Mouse (Mus musculus) forebrain, embryonic 14.5 days (tissue): ENCODE measurements around the gene Arhgap45. TPM values are rescaled to one million over a fixed set of nuclear protein-coding genes. Genes with fewer than 3 reads are reported as not detected.
"Not testable (repeated sequence)": the region's sequence is repeated elsewhere in the genome, so short reads cannot be mapped to it uniquely, and the experiment has no call there.

Source experiments
- ATAC-seq: fragments of 200-750 bp; cut with Nextera tagmentation; 2 replicates; pipeline ENCODE4 v1.8.0; 2017; ENCODE audit warnings: mild to moderate bottlenecking, moderate library complexity
- DNase-seq: peaks from one replicate; pipeline ENCODE4 v3.0.0-alpha.2; 2015; ENCODE audit warnings: low spot score
- H3K27ac ChIP-seq: fragments of 300-500 bp; sonication (generic); 2 replicates; pipeline ENCODE4 v1.5.1; 2014; ENCODE audit warnings: low read depth, mild to moderate bottlenecking, control low read depth, low read length, moderate library complexity
- H3K27me3 ChIP-seq: fragments of 300-500 bp; sonication (generic); replicated peaks from 2 replicates; pipeline ENCODE4 v1.6.1; 2014; ENCODE audit warnings: low read length, control low read depth, mixed read lengths; ENCODE audit not compliant: control insufficient read depth, insufficient read depth
- H3K36me3 ChIP-seq: fragments of 300-500 bp; sonication (generic); 2 replicates; pipeline ENCODE4 v1.6.1; 2014; ENCODE audit warnings: low read length, control low read depth; ENCODE audit not compliant: control insufficient read depth, insufficient read depth
- H3K4me1 ChIP-seq: fragments of 300-500 bp; sonication (generic); 2 replicates; pipeline ENCODE4 v1.6.1; 2014; ENCODE audit warnings: antibody characterized with exemption, low read length, control low read depth; ENCODE audit not compliant: control insufficient read depth, insufficient read depth
- H3K4me2 ChIP-seq: fragments of 300-500 bp; sonication (generic); 2 replicates; pipeline ENCODE4 v1.6.1; 2014; ENCODE audit warnings: mild to moderate bottlenecking, control low read depth, low read length
- H3K4me3 ChIP-seq: fragments of 300-500 bp; sonication (generic); 2 replicates; pipeline ENCODE4 v1.5.1; 2014; ENCODE audit warnings: low read depth, low read length, control low read depth
- H3K9ac ChIP-seq: fragments of 300-500 bp; sonication (generic); 2 replicates; pipeline ENCODE4 v1.6.1; 2014; ENCODE audit warnings: mild to moderate bottlenecking, low read length, control low read depth, moderate library complexity
- H3K9me3 ChIP-seq: fragments of 300-500 bp; sonication (generic); replicated peaks from 2 replicates; pipeline ENCODE4 v1.6.1; 2016; ENCODE audit warnings: low read length, control low read depth, mixed read lengths; ENCODE audit not compliant: control insufficient read depth
- WGBS: fragments of 180-500 bp; shearing (Covaris S2); extraction: QIAGEN DNeasy Blood & Tissue Kit; methylation state at CpG from one replicate; pipeline ENCODE4 v1.1.7; 2014; 5-methylcytosine and 5-hydroxymethylcytosine counted together
- polyA plus RNA-seq: library from polyadenylated mRNA; unstranded; fragments of >200 nt; fragmentation: Nextera tagmentation; extraction: Ambion mirVana; gene quantifications from 2 replicates; pipeline ENCODE4 v1.2.1, GENCODE M21; 2014

The Arhgap45 gene
- polyA plus RNA-seq, 1 experiment from 2014 or later = 1.1 TPM

GRCm38 (mm10) chr10:80030736-80031135, 14.3 kb downstream of the Arhgap45 start:
- Histone ChIP-seq H3K4me1 (no peaks in the 10 kb centered on the region), H3K36me3 (peaks cover 16% of the 10 kb centered on the region), H3K4me3 (no peak overlapping the region), H3K27me3 (no peaks in the 10 kb centered on the region), H3K9ac (no peak overlapping the region), H3K9me3 (no peaks in the 10 kb centered on the region), H3K4me2 (no peak overlapping the region), H3K27ac (no peak overlapping the region)
- no peak for DNase-seq
- WGBS = 89% methylated on average over 17 of the region's 17 CpGs
- no peak for ATAC-seq

GRCm38 (mm10) chr10:80032799-80033480, 16.5 kb downstream of the Arhgap45 start:
- Histone ChIP-seq H3K4me2 (no peak overlapping the region), H3K4me1 (no peaks in the 10 kb centered on the region), H3K9ac (no peak overlapping the region), H3K27me3 (no peaks in the 10 kb centered on the region), H3K4me3 (no peak overlapping the region), H3K36me3 (peaks cover 38% of the 10 kb centered on the region), H3K9me3 (no peaks in the 10 kb centered on the region), H3K27ac (no peak overlapping the region)
- no peak for DNase-seq
- ATAC-seq = no peak
- 73% methylated on average over 5 of the region's 5 CpGs for WGBS

- H3K9me3 ChIP-seq = no peaks in the 10 kb centered on the region
- WGBS = 52% methylated on average over 9 of the region's 9 CpGs
- H3K4me2 ChIP-seq = no peak overlapping the region
- H3K36me3 ChIP-seq = peaks cover 41% of the 10 kb centered on the region
- no peaks in the 10 kb centered on the region for H3K27me3 ChIP-seq
- H3K4me3 ChIP-seq = no peak overlapping the region
- peaks cover 7% of the 10 kb centered on the region for H3K4me1 ChIP-seq
- no peak overlapping the region for H3K27ac ChIP-seq
- DNase-seq (peak; percentile 26), ATAC-seq (no peak)
- no peak overlapping the region for H3K9ac ChIP-seq
Measured at GRCm38 (mm10) chr10:80033511-80034391, 17.3 kb downstream of the Arhgap45 start.

- Histone ChIP-seq H3K4me1 (peaks cover 8% of the 10 kb centered on the region), H3K4me2 (no peak overlapping the region), H3K27ac (no peak overlapping the region), H3K9ac (no peak overlapping the region), H3K9me3 (no peaks in the 10 kb centered on the region), H3K36me3 (peaks cover 41% of the 10 kb centered on the region), H3K27me3 (no peaks in the 10 kb centered on the region), H3K4me3 (no peak overlapping the region)
- ATAC-seq (no peak), DNase-seq (no peak)
- 87% methylated on average over 8 of the region's 8 CpGs for WGBS
Measured at GRCm38 (mm10) chr10:80035148-80035547, 18.7 kb downstream of the Arhgap45 start.

GRCm38 (mm10) chr10:80035686-80036085, 19.2 kb downstream of the Arhgap45 start:
- Histone ChIP-seq H3K9me3 (no peaks in the 10 kb centered on the region), H3K4me1 (peaks cover 8% of the 10 kb centered on the region), H3K4me3 (no peak overlapping the region), H3K4me2 (no peak overlapping the region), H3K9ac (no peak overlapping the region), H3K27me3 (no peaks in the 10 kb centered on the region), H3K36me3 (peaks cover 41% of the 10 kb centered on the region), H3K27ac (no peak overlapping the region)
- 95% methylated on average over 5 of the region's 5 CpGs for WGBS
- DNase-seq (no peak), ATAC-seq (no peak)

GRCm38 (mm10) chr10:80036832-80037231, 20.4 kb downstream of the Arhgap45 start:
- H3K9ac ChIP-seq = no peak overlapping the region
- WGBS = 93% methylated on average over 13 of the region's 13 CpGs
- ATAC-seq = no peak

GRCm38 (mm10) chr10:80039559-80039979, 23.1 kb downstream of the Arhgap45 start, which contains the start of gene Polr2e:
Gene Polr2e (minus strand): TSS chr10:80039795.
- H3K36me3 ChIP-seq = peaks cover 37% of the 10 kb centered on the region
- H3K9me3 ChIP-seq = no peaks in the 10 kb centered on the region
- DNase-seq (peak; percentile 98), ATAC-seq (peak; percentile 99)
- WGBS = under 1% methylated on average over 40 of the region's 40 CpGs
- peaks cover 8% of the 10 kb centered on the region for H3K4me1 ChIP-seq
- peak within 1 kb of the TSS; percentile 83 for H3K4me2 ChIP-seq
- H3K4me3 ChIP-seq = peak within 1 kb of the TSS; percentile 78
- peak within 1 kb of the TSS; percentile 40; the same call in 1 of the 2 replicates for H3K27ac ChIP-seq
- H3K27me3 ChIP-seq = no peaks in the 10 kb centered on the region
- peak within 1 kb of the TSS; percentile 81 for H3K9ac ChIP-seq

More at GRCm38 (mm10) chr10:80036832-80037231, 20.4 kb downstream of the Arhgap45 start:
- Histone ChIP-seq H3K4me2 (no peak overlapping the region), H3K27me3 (no peaks in the 10 kb centered on the region), H3K36me3 (peaks cover 41% of the 10 kb centered on the region), H3K4me1 (peaks cover 8% of the 10 kb centered on the region), H3K27ac (no peak overlapping the region), H3K9me3 (no peaks in the 10 kb centered on the region), H3K4me3 (no peak overlapping the region)
- no peak for DNase-seq

- not testable (repeated sequence) for H3K9ac ChIP-seq, H3K4me1 ChIP-seq, H3K27ac ChIP-seq, ATAC-seq, DNase-seq, H3K4me3 ChIP-seq, H3K9me3 ChIP-seq, H3K4me2 ChIP-seq, H3K27me3 ChIP-seq
- 90% methylated on average over 8 of the region's 8 CpGs for WGBS
- peaks cover 17% of the 10 kb centered on the region for H3K36me3 ChIP-seq
Measured at GRCm38 (mm10) chr10:80041409-80042060, 25.1 kb downstream of the Arhgap45 start.
